Mouse (Mus musculus) small intestine, adult 2 months (tissue): ENCODE measurements at regions not wholly inside any gene's neighbourhood (a gene's known extent, or its start where the extent isn't known, plus 50 kb on each side); places are given as distances from the start of the nearest gene placed in this dataset.
A peak's percentile ranks its signal among the peaks of the same experiment; 100 is the strongest.

Experiments
- H3K27ac ChIP-seq: fragments of 200-500 bp; 2 replicates; pipeline ENCODE4 v1.5.1; 2012; ENCODE audit warnings: low read depth, low read length, control low read depth, inconsistent platforms; ENCODE audit not compliant: insufficient read depth
- H3K27me3 ChIP-seq: fragments of 200-500 bp; 2 replicates; pipeline ENCODE4 v1.6.1; 2012; ENCODE audit warnings: mild to moderate bottlenecking, moderate library complexity, low read length, inconsistent platforms; ENCODE audit not compliant: control insufficient read depth, insufficient read depth
- H3K36me3 ChIP-seq: fragments of 200-500 bp; 2 replicates; pipeline ENCODE4 v1.6.1; 2012; ENCODE audit warnings: mild to moderate bottlenecking, low read length, control low read depth, inconsistent platforms; ENCODE audit not compliant: control insufficient read depth, insufficient read depth
- H3K4me1 ChIP-seq: fragments of 200-500 bp; 2 replicates; pipeline ENCODE4 v1.6.1; 2012; ENCODE audit warnings: low read length, inconsistent platforms, mixed read lengths; ENCODE audit not compliant: control insufficient read depth, insufficient read depth, insufficient read length
- H3K4me3 ChIP-seq: fragments of 200-500 bp; 2 replicates; pipeline ENCODE4 v1.5.1; 2012; ENCODE audit warnings: low read depth, mild to moderate bottlenecking, control low read depth, inconsistent platforms, low read length, moderate library complexity
- CTCF ChIP-seq: fragments of 200-500 bp; IDR thresholded peaks from 2 replicates; pipeline ENCODE4 v1.5.1; 2012; ENCODE audit warnings: low read depth, mild to moderate bottlenecking, control low read depth, inconsistent platforms, low read length, moderate library complexity, mixed read lengths; ENCODE audit not compliant: insufficient replicate concordance, insufficient read length; ENCODE audit errors: extremely low read depth
- POLR2A ChIP-seq: fragments of 200-500 bp; IDR thresholded peaks from 2 replicates; pipeline ENCODE4 v1.6.1; 2012; ENCODE audit warnings: low read depth, mild to moderate bottlenecking, control low read depth, inconsistent platforms, low read length, moderate library complexity
- WGBS: fragments of 180-500 bp; shearing (Covaris S2); methylation state at CpG from one replicate; pipeline ENCODE4 v1.1.7; 2018; 5-methylcytosine and 5-hydroxymethylcytosine counted together

- no peak overlapping the region for H3K4me3 ChIP-seq
- H3K27me3 ChIP-seq, result no peaks in the 10 kb centered on the region
- TF ChIP-seq POLR2A (no peak), CTCF (no peak)
- no peak overlapping the region for H3K27ac ChIP-seq
- 65% methylated on average over 3 of the region's 3 CpGs for WGBS
- peaks cover 3% of the 10 kb centered on the region; the same call in 1 of the 2 replicates for H3K4me1 ChIP-seq
- H3K36me3 ChIP-seq, result no peaks in the 10 kb centered on the region
Observed at GRCm38 (mm10) chr2:48620815-48621214, 193.1 kb upstream of the Acvr2a start.

GRCm38 (mm10) chr2:48622316-48622715 is 191.6 kb upstream of the Acvr2a start:
- WGBS, result 95% methylated on average over 1 of the region's 1 CpGs
- H3K36me3 ChIP-seq, result no peaks in the 10 kb centered on the region

GRCm38 (mm10) chr2:48624040-48624439 is 189.9 kb upstream of the Acvr2a start:
- Histone ChIP-seq H3K36me3 (no peaks in the 10 kb centered on the region), H3K27me3 (no peaks in the 10 kb centered on the region), H3K4me3 (no peak overlapping the region), H3K4me1 (peaks cover 3% of the 10 kb centered on the region; the same call in 1 of the 2 replicates), H3K27ac (peak overlapping the region; percentile 44; the same call in 1 of the 2 replicates)
- no peak for TF ChIP-seq POLR2A
- no peak for TF ChIP-seq CTCF
- WGBS, result 19% methylated on average over 6 of the region's 6 CpGs

More at GRCm38 (mm10) chr2:48622316-48622715, 191.6 kb upstream of the Acvr2a start:
- TF ChIP-seq POLR2A, result no peak
- TF ChIP-seq CTCF, result no peak
- Histone ChIP-seq H3K27ac (no peak overlapping the region), H3K4me1 (peaks cover 3% of the 10 kb centered on the region; the same call in 1 of the 2 replicates), H3K27me3 (no peaks in the 10 kb centered on the region), H3K4me3 (no peak overlapping the region)

GRCm38 (mm10) chr2:48624461-48624860 is 189.4 kb upstream of the Acvr2a start:
- 24% methylated on average over 2 of the region's 2 CpGs for WGBS
- H3K36me3 ChIP-seq, result no peaks in the 10 kb centered on the region
- H3K27me3 ChIP-seq, result no peaks in the 10 kb centered on the region
- H3K4me3 ChIP-seq, result no peak overlapping the region
- peaks cover 3% of the 10 kb centered on the region; the same call in 1 of the 2 replicates for H3K4me1 ChIP-seq
- H3K27ac ChIP-seq, result peak overlapping the region; percentile 44; the same call in 1 of the 2 replicates
- TF ChIP-seq CTCF, result no peak
- no peak for TF ChIP-seq POLR2A

GRCm38 (mm10) chr2:48627011-48627410 is 186.9 kb upstream of the Acvr2a start:
- no peak for TF ChIP-seq CTCF
- no peak for TF ChIP-seq POLR2A
- Histone ChIP-seq H3K27ac (no peak overlapping the region), H3K4me1 (peaks cover 3% of the 10 kb centered on the region; the same call in 1 of the 2 replicates), H3K36me3 (no peaks in the 10 kb centered on the region), H3K4me3 (no peak overlapping the region), H3K27me3 (no peaks in the 10 kb centered on the region)
- 73% methylated on average over 4 of the region's 4 CpGs for WGBS

GRCm38 (mm10) chr2:48629106-48630050 is 184.5 kb upstream of the Acvr2a start:
- Histone ChIP-seq H3K4me1 (no peaks in the 10 kb centered on the region; the same call in 1 of the 2 replicates), H3K36me3 (no peaks in the 10 kb centered on the region), H3K4me3 (no peak overlapping the region), H3K27me3 (no peaks in the 10 kb centered on the region), H3K27ac (no peak overlapping the region)
- 83% methylated on average over 9 of the region's 9 CpGs for WGBS
- TF ChIP-seq CTCF (no peak), POLR2A (no peak)
